Mouse (Mus musculus) T-cell, adult 66 days (primary cell): ENCODE data around the gene Slc26a10. TPM values are rescaled to one million over a fixed set of nuclear protein-coding genes. Genes with fewer than 3 reads are reported as not detected.

Experiments used
- total RNA-seq, 2 experiments: library from RNA; stranded (reverse); gene quantifications; 3 replicates in 1 of 2; 4 replicates in 1 of 2; pipeline ENCODE4 v1.2.4; 2023

Gene Slc26a10
- under 1 TPM in 1 of 2 experiments, not detected in 1; 0.29 TPM for total RNA-seq

GRCm38 (mm10) chr10:127179871-127180694, at the start of gene Slc26a10:
Gene Slc26a10, minus strand, starts transcription at chr10:127180645.

GRCm38 (mm10) chr10:127211414-127211854, 31.0 kb upstream of the Slc26a10 start, which contains the start of gene Pip4k2c:
Gene Pip4k2c, minus strand, starts transcription at chr10:127211585.

GRCm38 (mm10) chr10:127195328-127196129, 15.1 kb upstream of the Slc26a10 start, which contains the start of gene Dtx3:
Gene Dtx3, minus strand, starts transcription at chr10:127195728.

GRCm38 (mm10) chr10:127189651-127190381, 9.4 kb upstream of the Slc26a10 start, which contains the start of gene Arhgef25:
Gene Arhgef25, minus strand, starts transcription at chr10:127190083.

GRCm38 (mm10) chr10:127164631-127165353, 15.7 kb downstream of the Slc26a10 start, which contains the start of gene B4galnt1:
Gene B4galnt1, plus strand, starts transcription at chr10:127165225.

Other genes with a start within 250 kb of the Slc26a10 start
- gene Ctdsp2, start 201.9 kb downstream of the Slc26a10 start, total RNA-seq, result 10 to 100 TPM; 94.7 to 97.8 TPM
- 1 to 10 TPM; 2.1 to 2.2 TPM for gene Avil, start 179.9 kb downstream of the Slc26a10 start, total RNA-seq
- gene Tsfm, start 149.8 kb downstream of the Slc26a10 start, total RNA-seq, result 10 to 100 TPM; 18.8 to 20.9 TPM
- gene Mettl1, start 139.2 kb downstream of the Slc26a10 start, total RNA-seq, result 10 to 100 TPM; 23.4 to 26.8 TPM
- under 1 TPM in 1 of 2 experiments, not detected in 1; 0.21 TPM for gene Eef1akmt3, start 139.1 kb downstream of the Slc26a10 start, total RNA-seq
- 1 to 10 TPM in 1 of 2 experiments, under 1 TPM in 1; 0.80 to 2.0 TPM for gene Cyp27b1, start 132.4 kb downstream of the Slc26a10 start, total RNA-seq
- 1 to 10 TPM; 5.4 to 5.7 TPM for gene March9, start 120.5 kb downstream of the Slc26a10 start, total RNA-seq
- gene Cdk4, start 117.1 kb downstream of the Slc26a10 start, total RNA-seq, result 100 to 1,000 TPM; 143 to 156 TPM
- 10 to 100 TPM; 10.3 to 13.2 TPM for gene Tspan31, start 110.4 kb downstream of the Slc26a10 start, total RNA-seq
- gene Agap2, start 105.4 kb downstream of the Slc26a10 start, total RNA-seq, result 100 to 1,000 TPM; 166 to 167 TPM
- 100 to 1,000 TPM in 1 of 2 experiments, 10 to 100 TPM in 1; 98.4 to 100 TPM for gene Os9, start 59.5 kb downstream of the Slc26a10 start, total RNA-seq
- 100 to 1,000 TPM; 696 to 735 TPM for gene B4galnt1, start 15.4 kb downstream of the Slc26a10 start, total RNA-seq
- gene Arhgef25, start 9.4 kb upstream of the Slc26a10 start, total RNA-seq, result 1 to 10 TPM in 1 of 2 experiments, not detected in 1; 1.5 TPM
- gene Dtx3, start 15.1 kb upstream of the Slc26a10 start, total RNA-seq, result 10 to 100 TPM; 53.6 to 73.9 TPM
- 10 to 100 TPM; 44.9 to 47.9 TPM for gene Pip4k2c, start 30.9 kb upstream of the Slc26a10 start, total RNA-seq
- gene Kif5a, start 82.7 kb upstream of the Slc26a10 start, total RNA-seq, result under 1 TPM; 0.44 to 0.56 TPM
- gene Dctn2, start 85.7 kb upstream of the Slc26a10 start, total RNA-seq, result 10 to 100 TPM; 98.0 to 98.9 TPM
- 100 to 1,000 TPM; 110 to 113 TPM for gene Mbd6, start 108.4 kb upstream of the Slc26a10 start, total RNA-seq
- 10 to 100 TPM; 51.4 to 67.0 TPM for gene Mars, start 131.1 kb upstream of the Slc26a10 start, total RNA-seq
- 100 to 1,000 TPM; 317 to 326 TPM for gene Arhgap9, start 141.3 kb upstream of the Slc26a10 start, total RNA-seq
- gene Gli1, start 161.3 kb upstream of the Slc26a10 start, total RNA-seq, result not detected
- gene Inhbe, start 173.8 kb upstream of the Slc26a10 start, total RNA-seq, result not detected
- gene Inhbc, start 189.8 kb upstream of the Slc26a10 start, total RNA-seq, result not detected
- gene R3hdm2, start 199.7 kb upstream of the Slc26a10 start, total RNA-seq, result 10 to 100 TPM; 71.0 to 89.8 TPM